Mouse (Mus musculus): Measurements from ENCODE around the gene Nrgn. TPM values are rescaled to one million over a fixed set of nuclear protein-coding genes. Genes with fewer than 3 reads are reported as not detected.

The Nrgn gene
- polyA plus RNA-seq, 1 experiment from 2014 or later: 3.8 TPM

Other genes with a start within 250 kb of the Nrgn start
- gene Ccdc15, start 204.5 kb downstream of the Nrgn start, polyA plus RNA-seq (2015; fragmentation: Nextera tagmentation; extraction: Ambion mirVana): 6.4 and 7.7 TPM in 2 replicates
- gene Hepacam, start 185.6 kb downstream of the Nrgn start, polyA plus RNA-seq (2015; fragmentation: Nextera tagmentation; extraction: Ambion mirVana): 25.6 and 25.8 TPM in 2 replicates
- 5.4 and 6.2 TPM in 2 replicates for gene Robo4, start 151.0 kb downstream of the Nrgn start, polyA plus RNA-seq (2015; fragmentation: Nextera tagmentation; extraction: Ambion mirVana)
- gene Robo3, start 119.7 kb downstream of the Nrgn start, polyA plus RNA-seq (2015; fragmentation: Nextera tagmentation; extraction: Ambion mirVana): 4.8 and 8.7 TPM in 2 replicates
- 27.6 and 30.7 TPM in 2 replicates for gene Msantd2, start 63.6 kb downstream of the Nrgn start, polyA plus RNA-seq (2015; fragmentation: Nextera tagmentation; extraction: Ambion mirVana)
- 42.2 and 47.0 TPM in 2 replicates for gene Esam, start 24.8 kb downstream of the Nrgn start, polyA plus RNA-seq (2015; fragmentation: Nextera tagmentation; extraction: Ambion mirVana)
- 0.54 and 0.91 TPM in 2 replicates for gene Vsig2, start 13.6 kb downstream of the Nrgn start, polyA plus RNA-seq (2015; fragmentation: Nextera tagmentation; extraction: Ambion mirVana)
- gene Siae, start 2.8 kb upstream of the Nrgn start, polyA plus RNA-seq (2015; fragmentation: Nextera tagmentation; extraction: Ambion mirVana): 13.3 and 14.9 TPM in 2 replicates
- gene Spa17, start 60.8 kb upstream of the Nrgn start, polyA plus RNA-seq (2015; fragmentation: Nextera tagmentation; extraction: Ambion mirVana): 7.4 and 11.0 TPM in 2 replicates
- 87.5 and 94.9 TPM in 2 replicates for gene Tbrg1, start 104.4 kb upstream of the Nrgn start, polyA plus RNA-seq (2015; fragmentation: Nextera tagmentation; extraction: Ambion mirVana)
- 0.47 and 1.1 TPM in 2 replicates for gene Panx3, start 116.3 kb upstream of the Nrgn start, polyA plus RNA-seq (2015; fragmentation: Nextera tagmentation; extraction: Ambion mirVana)
- not detected in 2 replicates for gene Olfr160, start 163.3 kb upstream of the Nrgn start, polyA plus RNA-seq (2015; fragmentation: Nextera tagmentation; extraction: Ambion mirVana)
- gene Olfr874, start 192.2 kb upstream of the Nrgn start, polyA plus RNA-seq (2015; fragmentation: Nextera tagmentation; extraction: Ambion mirVana): not detected in 2 replicates
- gene Olfr875, start 219.0 kb upstream of the Nrgn start, polyA plus RNA-seq (2015; fragmentation: Nextera tagmentation; extraction: Ambion mirVana): not detected in 2 replicates